Mouse (Mus musculus) lung, adult 18-20 months (tissue): ENCODE measurements around the gene Gusb.
"Not testable (repeated sequence)": the region's sequence is repeated elsewhere in the genome, so short reads cannot be mapped to it uniquely, and the experiment has no call there.

Source experiments
- DNase-seq, 2 experiments: peaks; one replicate each; pipeline ENCODE4 v3.0.0; 2022; ENCODE audit warnings: mixed read lengths in 2 of 2

Gene Gusb

DNA sequence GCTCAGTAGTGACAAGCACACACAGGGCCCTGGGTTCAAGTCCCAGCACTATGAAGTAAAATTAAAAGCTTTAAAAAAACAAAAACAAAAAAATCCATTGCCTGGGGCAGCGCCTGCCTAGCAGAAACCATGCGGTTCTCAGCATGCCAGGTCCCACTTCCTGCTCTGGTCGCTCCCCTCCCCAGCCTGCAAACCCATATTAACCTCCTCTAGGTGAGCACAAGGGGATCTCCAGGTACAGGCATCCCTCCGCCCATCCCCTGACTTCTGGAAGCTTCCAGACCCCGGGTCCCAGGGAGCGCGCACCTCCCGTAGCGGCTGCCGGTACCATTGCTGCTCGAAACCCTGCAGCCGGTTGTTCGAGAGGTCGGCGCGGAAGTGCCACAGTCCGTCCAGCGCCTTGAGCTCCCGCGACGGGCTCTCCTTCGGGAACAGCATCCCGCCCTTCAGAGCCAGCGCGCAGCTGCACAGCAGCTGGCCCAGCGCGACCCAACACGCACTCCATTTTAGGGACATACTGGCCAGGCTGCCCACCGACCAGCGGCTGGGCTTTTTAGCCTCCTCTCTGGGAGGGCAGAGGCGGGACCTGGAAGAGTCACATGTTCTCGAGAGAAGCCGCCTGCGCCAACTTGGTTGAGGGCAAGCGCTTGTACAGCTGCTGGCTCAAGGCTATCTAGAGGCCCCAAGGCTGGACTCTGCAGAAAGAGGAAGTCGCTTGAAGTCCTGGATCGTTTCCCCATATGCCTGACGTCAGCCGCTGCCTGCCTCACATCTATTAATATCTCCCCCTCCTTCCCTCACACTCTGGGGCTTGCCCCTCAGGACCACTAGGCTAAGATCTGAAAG, at the start of gene Gusb:
Gene Gusb (minus strand): TSS at position 749 of the 846 bp plus-strand sequence.
- DNase-seq = peak; percentile 90 to 91

DNA sequence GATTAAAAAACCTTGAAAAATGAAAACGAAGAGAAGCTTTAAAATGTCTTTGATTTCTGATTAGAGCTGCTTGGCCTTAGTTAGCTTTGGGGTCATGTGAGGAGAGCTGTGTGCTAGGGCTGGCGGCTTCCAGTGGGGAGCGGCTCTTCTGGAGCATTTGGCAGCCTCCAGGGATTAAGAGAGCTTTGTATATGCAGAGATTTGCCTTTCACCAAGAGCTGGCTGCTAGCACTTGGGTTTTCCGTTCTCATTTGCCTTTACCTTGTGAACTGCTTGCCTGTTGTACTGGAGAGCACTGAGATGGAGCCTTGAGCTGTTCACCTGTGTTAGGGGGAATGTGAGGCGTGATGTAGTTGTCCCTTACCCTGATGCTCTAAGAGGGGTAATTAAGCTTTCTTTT, 49.7 kb upstream of the Gusb start:
- DNase-seq = no peak

DNA sequence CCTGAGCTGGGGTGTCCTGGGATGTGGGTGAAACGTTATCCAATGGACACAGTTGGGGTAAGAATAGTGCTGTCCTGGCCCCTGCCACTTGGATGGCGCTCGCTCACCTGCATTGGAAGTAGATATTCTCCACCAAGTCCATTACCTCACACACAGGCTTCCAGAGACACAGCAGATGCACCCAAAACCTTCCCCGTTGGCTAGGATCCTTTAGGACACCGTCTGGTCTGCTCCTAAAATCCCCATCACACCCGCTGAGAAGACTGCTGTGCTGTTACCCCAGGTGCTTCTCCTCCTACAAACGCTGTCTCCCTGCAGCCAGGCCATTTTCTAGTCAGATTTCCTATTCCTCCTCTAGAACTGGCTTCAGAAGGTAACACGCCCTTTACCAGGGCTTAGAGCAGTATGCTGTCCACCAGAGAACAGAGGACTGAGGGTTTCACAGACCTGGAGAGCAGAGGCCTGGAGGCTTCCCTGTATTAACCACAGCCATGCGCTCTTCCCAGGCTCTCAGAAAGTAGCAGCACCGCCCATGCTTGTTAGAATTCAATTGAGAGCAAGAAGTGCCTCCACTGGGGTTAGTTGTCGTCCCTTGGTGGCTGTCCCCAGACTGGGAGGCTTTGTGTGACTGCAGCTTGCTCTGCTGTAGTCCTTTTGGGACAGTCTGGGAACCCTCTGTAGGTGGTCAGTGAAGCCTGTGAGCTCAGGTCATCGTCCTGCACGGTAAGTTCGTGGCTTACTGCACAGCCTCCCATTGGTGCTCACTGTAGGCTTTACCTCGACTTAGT, 48.4 kb upstream of the Gusb start:
- DNase-seq = no peak

DNA sequence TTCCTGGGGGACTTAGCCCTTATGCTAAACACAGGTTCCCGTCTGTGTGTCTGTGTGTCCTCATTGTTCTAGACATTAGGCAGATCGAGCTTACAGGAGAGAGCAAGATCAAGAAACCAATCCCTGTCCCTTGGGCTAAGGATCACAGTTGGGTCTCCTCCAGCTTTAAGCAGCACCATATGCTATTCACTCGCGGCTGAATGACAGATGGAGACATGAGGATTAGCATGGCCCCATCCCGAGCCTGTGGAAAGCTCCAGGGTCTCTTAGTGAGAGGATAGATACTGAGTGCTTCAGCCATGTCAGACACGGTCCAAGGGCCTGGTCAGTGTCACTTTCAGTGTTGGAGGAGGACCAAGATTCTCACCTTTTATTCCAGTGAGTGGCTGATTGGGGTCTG, 47.6 kb upstream of the Gusb start:
- no peak for DNase-seq

DNA sequence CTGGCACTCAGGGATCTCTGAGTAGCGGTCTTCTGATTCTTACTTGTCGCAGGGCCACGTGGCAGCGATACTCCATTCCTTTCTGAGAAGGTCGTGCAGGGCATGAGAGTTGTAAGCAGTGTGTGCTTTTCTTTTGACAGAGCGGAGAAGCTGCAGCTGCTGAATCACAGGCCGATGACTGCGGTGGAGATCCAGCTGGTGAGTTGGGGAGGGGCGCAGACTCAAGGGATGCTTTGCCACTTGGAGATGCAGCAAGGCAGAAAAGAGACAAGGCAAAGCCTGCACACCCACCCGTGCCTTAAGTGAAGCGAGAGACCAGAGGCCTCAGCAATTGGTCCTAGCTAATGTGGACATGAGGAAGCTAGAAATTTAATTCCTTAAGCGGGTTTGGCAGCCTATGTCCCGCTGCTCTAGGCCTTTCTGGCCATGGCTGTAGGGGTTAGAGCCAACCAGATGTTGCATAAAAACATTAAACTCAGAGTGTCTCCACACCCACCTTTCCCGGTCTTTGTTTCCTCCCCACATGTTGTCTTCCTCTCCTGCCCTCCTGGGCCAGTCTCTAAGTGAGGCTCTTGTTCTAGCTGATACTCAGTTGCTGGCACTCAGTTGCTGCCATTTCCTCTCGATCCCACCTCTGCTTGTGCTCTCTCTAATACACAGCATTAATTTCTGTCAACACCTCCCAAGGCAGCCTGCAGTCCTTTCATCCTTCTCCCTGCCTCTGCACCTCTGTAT, 46.1 kb upstream of the Gusb start:
- DNase-seq = peak in 1 of 2 experiments; percentile 36

DNA sequence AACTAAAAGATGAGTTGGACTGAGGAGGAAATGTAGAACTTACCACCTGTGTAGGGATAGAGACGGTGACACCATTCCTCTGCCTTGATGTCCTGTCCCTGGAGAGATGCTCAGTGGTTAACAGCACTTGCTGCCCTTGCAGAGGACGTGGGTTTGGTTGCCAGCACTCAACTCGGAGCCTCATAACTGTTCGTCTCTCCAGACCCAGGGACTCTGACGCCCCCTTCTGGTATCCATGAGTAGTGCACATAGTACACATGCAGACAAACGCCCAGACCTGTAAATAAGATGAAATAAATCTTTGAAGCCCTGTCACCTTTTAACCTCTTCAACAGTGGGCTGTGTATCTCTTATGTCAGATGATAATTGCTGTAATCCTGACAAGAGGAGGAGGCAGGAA, 44.2 kb upstream of the Gusb start:
- DNase-seq = no peak

DNA sequence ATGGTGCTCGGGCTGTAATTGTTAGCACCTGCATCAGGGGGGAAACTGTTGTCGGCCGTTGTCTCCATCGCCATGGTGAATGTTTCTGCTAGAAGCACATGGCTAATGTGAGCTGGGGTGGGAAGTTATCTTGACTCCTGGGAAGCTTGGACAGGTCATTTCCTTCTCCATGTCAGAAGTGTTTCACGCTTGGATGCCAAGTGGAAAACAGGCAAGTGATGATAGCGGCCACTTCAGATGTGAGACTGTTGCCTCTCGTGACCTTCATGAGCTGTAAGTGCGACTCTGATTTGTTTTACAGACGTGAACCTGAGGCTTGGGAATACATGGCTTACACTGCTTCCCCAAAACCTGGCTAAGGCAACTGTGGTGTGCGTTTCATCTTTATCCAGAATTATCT, 43.7 kb upstream of the Gusb start:
- peak in 1 of 2 experiments; percentile 38 for DNase-seq

DNA sequence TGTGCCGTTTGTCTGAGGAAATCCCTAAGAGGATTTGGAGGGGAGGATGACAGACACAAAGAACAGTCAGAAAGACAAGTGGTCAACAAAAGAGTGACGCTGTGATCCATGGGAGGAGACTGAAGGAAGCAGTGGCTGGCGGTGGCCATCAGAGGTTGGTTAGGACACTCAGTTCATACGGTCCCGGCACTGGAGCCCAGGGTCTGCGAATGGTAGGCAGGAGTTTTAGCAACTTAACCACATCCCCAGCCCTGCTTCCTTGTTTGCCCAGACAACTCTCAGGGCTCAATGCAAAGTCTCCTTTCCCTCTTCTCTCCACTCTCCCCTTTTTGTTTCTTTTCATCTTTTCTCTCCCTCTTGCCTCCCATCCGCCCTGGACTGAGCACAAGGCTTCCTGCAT, 43.3 kb upstream of the Gusb start:
- no peak for DNase-seq

DNA sequence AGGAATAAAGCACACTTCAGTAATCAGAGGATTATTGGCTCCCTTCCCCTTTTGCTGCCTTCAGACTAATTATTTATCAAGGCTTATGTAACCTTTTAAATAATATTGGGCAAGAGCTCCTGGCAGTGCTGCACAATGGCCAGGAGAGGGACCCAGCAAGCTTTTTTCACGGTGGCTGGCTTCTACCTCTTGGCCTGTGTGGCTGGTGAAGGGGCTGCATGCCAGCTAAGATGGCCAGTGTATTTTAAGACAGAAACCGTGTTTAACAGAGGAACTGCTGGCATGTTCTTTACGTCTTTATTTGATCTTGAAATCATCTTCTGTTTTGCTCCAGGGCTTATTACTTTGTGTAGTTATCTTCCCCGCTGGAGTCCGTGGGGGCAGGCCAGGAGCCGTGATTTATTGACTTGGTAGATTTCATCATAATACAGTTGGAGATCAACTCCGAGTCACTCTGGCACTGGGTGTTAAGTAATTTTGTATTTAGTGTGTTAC, 41.4 kb upstream of the Gusb start:
- DNase-seq = peak; percentile 56 to 76

DNA sequence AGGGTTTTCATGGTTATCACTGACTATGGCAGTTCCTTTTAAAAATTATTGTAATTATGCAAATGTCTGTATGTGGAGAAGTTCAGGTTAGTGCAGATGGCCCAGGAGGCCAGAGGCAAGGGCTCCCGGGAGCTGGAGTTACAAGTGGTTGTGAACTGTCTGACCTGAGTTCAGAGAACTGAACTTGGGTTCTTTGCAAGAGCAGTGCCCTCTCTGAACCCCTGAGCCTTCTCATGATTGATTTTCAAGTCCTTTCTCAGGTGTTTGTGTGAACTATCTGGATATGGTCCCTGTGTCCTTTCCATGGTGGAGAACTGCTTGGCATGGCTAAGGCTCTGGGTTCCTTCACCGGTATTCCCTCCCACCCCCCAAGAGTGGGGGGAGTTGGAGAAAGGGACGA, 40.9 kb upstream of the Gusb start:
- no peak for DNase-seq

DNA sequence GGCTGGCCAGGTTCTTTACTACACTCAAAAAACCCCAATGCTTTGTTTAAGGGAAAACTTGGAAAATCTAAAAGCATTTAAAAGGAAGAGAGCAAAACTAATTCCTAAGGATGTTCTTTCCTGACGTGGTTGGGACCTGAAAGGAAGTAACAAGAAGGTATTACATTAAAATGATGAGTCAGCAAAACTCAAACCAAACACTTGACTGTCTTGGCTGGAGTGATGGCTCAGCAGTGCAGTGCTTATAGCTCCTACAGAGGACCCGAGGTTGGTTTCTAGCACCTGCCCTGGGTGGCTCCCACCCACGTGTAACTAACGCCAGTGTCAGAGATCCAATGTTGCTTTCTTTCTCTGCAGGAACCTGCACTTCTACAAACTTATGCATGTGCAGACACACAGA, 38.4 kb upstream of the Gusb start:
- no peak for DNase-seq

DNA sequence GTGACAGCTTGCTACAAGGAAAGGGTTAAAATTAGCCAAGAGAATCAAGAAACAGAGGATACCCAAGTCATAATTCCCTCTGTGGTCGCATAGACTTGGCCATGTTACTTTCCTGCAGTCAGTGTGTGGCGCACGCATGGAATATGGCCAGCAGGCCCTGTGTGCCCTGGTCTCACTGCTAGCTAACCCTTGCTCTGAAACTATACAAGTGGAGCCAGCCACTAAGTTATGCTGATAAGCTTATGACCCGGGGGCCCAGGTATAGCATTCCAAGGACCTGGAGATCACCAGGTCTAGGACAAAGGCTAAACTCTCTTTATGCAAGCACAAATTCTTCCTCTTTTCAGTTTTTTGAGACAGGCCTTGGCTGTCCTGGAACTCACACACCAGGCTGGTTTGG, 37.9 kb upstream of the Gusb start:
- DNase-seq = no peak

DNA sequence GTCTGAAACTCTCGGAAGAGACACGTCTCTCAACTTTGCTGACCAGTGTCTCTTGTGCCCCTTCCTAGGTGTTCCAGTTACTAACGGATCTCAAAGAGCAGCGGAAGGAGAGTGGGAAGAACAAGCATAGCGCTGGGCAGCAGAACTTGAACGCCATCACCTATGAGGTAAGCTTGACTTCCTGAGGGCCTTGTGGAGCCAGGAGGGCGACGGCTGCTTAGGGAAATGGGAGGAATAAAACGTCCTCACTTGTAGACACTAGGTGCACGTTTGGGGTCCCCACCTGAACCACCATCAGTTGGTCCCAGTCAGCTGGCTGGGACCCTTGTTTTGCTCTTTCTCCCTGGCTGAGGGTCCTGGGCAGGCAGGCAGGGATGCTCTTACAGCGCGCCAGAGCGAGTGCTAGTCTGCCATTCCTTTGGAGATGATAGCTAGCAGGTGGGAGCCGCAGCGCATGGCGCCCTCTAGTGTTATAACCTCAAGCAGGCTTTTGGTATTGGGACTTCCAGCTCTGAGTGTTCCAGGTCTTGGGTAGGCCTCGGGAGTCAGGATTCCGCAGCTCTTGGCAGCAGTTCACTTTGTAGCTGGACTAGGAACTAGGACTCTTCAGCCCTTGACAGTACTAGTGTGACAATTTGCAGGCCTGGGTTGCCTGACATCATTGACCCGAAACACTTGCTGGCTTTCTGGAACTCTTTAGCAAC, 35.1 kb upstream of the Gusb start:
- DNase-seq = peak; percentile 56 to 63

DNA sequence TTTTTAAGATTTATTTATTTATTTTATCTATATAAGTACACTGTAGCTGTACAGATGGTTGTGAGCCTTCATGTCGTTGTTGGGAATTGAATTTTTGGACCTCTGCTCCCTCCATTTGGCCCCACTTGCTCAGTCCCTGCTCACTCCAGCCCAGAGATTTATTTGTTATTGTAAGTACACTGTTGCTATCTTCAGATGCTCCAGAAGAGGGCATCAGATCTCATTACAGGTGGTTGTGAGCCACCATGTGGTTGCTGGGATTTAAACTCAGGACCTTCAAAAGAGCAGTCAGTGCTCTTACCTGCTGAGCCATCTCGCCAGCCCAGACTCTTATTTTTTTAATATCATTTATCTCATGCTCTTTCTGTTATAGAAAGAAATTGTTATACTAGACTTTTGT, 33.5 kb upstream of the Gusb start:
- DNase-seq = not testable (repeated sequence)

DNA sequence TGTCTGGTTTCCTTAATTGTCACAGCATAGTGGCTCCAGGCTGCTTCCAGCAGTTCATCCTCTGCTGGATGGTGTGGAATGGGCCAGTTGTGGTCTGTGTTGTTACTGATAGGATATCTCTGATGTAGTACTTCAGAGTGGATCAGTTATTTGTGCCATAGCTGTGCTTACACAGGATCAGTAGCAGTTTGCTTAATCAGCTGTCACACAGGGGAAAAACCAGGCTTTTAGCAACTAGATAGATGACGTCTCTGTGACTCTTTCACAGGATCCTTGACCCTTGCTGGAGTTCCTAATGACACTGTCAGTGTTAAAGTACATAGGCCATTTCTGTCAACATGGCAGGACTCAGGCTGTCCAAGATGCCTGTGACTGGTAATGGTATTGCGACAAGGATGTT, 31.0 kb upstream of the Gusb start:
- DNase-seq = no peak

DNA sequence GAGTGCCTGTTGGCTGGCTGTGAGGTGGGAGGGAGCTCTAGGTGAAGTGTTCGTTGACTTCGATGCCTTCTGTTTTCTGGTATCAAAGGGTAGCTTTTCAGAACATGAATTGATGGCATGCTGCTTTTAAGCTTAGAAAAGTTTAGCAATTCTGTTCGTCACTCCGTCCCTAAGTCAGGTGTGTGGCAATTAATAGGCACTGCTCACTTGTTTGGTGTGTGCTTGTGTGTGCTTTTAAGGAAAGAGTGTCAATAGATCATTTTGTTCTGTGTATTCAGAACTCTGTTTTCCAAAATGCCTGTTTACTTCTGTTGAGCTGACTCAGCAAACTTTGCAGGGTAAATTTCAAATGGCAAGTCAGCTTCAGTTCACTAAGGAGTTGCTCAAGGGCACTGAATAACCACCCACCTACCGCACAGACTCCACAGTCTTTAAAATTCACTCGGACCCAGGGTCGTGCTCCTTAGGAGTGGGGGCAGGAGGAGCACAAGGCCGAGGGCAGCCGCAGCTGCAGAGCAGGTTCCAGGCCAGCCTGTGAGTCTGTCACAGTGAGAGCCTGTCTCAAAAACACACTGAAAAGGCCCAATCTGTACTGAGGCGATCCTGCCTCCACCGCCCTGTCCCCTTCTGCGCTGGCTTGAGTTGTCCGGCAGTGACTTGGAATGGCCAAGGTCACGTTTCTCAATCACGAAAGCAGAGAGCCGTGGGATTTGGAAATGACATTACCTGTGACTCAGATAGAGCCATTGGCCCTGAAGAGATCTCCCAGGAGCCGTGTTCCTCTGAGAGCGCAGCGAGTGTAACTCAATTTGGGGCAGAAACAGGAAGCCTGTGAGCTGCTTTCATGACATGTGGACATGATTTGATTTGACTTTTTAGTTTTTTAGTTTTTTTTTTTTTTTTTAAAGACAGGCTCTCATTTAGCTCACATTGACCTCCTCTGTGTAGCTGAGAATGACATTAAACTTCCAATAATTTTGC, 28.9 kb upstream of the Gusb start:
- DNase-seq = peak in 1 of 2 experiments; percentile 48

DNA sequence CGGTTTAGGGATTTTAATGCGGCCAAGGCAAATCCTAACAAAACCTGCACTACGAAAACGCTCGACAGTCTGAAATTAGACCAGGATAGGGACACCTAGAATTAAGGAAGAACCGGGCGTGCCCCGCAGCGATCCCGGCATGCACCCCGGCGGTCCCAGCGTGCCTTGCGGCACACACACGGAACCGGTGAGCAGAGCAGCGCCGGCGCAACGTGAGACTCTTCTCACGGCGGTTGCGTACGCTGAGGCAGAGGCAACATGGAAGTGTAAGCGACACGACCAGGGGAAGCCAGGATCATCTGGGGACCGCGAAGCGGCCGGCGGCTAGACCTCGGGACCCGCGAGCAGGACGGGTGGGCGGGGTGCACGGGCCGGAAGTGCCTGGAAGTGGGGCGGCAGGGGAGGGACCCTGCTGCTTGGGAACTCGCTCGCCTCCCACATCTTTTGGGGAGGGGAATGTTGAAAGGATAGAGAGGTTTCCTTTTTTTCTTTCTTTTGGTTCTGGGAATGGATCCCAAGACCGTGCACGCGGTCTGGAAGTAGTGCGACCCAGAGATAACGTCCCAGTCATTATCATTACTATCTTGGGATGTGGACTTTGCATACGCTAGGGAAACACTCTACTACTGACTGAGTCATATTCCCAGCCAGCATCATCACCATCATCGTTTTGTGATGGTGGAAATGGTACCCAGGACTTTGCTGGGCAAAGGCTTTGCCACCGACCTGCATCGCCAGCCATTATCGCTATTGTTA, 26.5 kb upstream of the Gusb start, which contains the start of the genes Asl and Crcp:
Gene Asl (minus strand): TSS at position 106 of the 756 bp plus-strand sequence.
Gene Crcp (plus strand): TSS at position 149 of the 756 bp plus-strand sequence.
- peak; percentile 86 to 89 for DNase-seq

DNA sequence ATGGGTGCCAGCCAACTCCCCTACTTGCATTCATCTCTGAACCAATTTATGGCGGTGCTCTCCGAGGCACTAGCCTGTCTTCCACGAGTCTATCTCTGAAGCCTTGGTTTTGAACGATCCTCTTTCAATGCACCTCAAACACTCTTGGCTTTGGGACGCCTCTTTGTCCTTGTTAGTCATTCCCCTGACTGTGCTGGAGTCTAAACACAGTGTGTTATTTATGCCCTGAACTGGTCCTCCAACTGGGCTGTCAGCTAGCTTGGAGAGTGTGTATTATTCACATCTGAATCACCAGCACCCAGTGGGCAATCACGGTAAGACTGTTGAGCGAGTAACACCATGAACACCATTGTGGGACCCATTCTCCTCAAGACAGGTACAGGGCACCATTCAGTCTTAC, 24.8 kb upstream of the Gusb start:
- DNase-seq = no peak

DNA sequence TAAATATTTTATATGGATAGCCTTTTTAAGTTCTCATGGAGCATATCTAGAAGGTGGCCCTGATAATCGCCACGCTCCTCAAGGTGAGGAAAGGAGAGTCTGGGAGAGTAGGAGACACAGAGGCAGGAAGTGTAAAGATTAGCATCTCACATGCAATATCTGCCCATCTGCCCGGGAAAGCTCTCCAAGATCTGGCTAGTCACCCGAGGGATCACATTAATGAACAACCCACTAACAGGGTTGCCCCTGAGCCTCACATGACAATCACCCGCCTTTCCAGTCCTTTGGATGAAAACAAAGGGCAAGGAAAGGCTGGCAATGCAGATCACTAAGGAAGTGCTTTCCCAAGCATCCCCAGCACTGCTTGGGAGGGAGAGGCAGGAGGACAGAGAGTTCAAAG, 24.3 kb upstream of the Gusb start:
- no peak for DNase-seq
